Mouse (Mus musculus): ENCODE data around the gene Oxct1.
A peak's percentile ranks its signal among the peaks of the same experiment; 100 is the strongest.

Oxct1 gene

DNA sequence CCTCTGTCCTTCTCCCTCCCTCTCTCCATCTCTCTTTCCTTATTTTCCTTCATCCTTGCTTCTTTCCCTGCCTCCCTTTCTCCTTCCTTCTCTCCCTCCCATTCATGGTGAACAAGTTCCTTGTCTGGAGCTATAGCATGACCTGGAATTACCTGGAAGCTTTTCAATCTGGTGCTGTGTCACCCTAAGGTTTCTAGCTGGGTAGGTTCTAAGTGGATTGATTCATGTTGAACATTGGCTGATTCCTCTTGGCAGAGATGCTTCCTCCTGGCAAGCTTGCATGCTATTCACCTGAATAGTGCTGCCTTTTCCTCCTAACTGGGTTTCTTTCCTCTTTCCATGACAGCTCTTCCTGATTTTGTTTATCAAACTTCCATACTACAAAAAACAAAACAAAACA, 2.8 kb downstream of the Oxct1 start:
- no peak for DNase-seq

GRCm38 (mm10) chr15:4033168-4034004, 7.2 kb downstream of the Oxct1 start:
- DNase-seq = no peak

GRCm38 (mm10) chr15:4042423-4042822, 16.2 kb downstream of the Oxct1 start:
- no peak for DNase-seq

GRCm38 (mm10) chr15:4043032-4043471, 16.9 kb downstream of the Oxct1 start:
- DNase-seq = peak; percentile 54

- DNase-seq = peak; percentile 48
Observed at GRCm38 (mm10) chr15:4056627-4057026, 30.4 kb downstream of the Oxct1 start.

- DNase-seq = no peak
Observed at GRCm38 (mm10) chr15:4063574-4063973, 37.4 kb downstream of the Oxct1 start.

GRCm38 (mm10) chr15:4064013-4064412, 37.8 kb downstream of the Oxct1 start:
- no peak for DNase-seq

DNA sequence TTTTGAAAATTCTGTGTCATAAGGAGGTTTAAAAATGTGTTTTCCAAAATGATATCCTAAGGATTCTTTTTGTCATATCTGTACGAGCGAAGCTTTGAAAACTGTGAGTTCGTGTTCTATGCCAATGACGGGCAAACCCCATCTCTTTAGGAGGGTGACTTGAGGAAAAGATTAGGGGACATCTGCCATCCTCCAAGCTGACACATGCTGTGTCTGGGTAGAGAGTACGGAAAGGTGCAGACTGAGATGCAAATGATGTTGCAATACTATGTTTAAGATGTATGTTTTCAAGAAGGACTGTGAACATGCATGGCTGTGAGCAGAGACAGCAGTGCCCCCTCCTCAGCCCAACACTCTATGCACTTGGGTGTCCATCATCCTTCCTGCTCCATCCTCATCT, 38.5 kb downstream of the Oxct1 start:
- no peak for DNase-seq

DNA sequence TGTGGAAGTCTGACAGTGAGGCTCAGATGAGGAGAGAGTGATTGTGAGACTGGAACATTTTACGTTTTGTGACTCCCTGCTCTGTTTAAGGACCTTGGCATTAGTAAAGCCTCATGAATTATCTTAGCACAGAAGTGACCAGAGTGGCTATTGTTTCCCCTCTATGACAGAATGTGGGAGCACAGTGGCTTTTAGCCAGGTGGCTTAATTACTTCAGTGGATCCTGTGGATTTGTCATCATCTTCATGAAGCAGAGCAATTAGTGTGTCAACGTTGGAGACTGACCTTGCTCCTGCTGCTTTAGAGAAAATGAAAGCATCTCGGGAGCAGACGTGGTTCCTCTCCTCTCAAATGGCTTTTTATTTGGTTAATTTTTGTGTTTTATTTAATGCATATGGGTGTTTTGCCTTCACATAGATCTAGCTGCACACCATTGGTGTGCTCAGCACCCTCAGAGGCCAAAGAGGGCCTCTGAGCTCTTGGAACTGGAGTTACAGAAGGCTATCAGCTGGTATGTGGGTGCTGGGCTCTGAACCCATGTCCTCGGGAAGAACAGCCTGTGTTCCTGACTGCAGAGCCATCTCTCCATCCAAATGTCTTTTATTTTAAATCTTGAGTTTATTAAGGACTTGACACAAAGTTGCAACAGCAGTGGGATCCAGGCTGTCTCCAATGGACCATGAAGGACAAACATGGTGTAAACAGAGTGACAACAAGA, 41.2 kb downstream of the Oxct1 start:
- DNase-seq = no peak

DNA sequence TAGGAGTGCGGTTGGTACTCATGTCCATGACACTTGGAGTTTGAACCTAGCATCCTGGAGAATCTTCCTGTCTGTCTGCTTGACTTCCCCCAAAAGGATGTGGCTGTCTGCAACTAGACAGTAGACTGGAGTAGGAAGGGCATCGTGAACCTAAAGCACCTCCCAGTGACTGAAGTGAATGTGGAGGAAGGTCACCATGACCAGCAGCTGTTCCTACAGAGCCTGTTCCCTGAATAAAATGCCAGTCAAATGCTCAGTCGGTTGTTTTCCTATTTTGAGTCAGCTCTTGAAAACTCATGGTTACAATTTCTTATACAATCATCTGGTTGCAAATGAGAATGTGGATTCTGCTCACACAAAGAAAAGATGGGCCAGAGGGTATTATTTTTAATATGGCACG, 51.8 kb downstream of the Oxct1 start:
- DNase-seq = no peak

GRCm38 (mm10) chr15:4078785-4079184, 52.6 kb downstream of the Oxct1 start:
- DNase-seq = no peak

- DNase-seq = no peak
Observed at GRCm38 (mm10) chr15:4079425-4080189, 53.4 kb downstream of the Oxct1 start.

GRCm38 (mm10) chr15:4085600-4086384, 59.6 kb downstream of the Oxct1 start:
- DNase-seq = peak; percentile 39

GRCm38 (mm10) chr15:4087446-4087845, 61.3 kb downstream of the Oxct1 start:
- no peak for DNase-seq

DNA sequence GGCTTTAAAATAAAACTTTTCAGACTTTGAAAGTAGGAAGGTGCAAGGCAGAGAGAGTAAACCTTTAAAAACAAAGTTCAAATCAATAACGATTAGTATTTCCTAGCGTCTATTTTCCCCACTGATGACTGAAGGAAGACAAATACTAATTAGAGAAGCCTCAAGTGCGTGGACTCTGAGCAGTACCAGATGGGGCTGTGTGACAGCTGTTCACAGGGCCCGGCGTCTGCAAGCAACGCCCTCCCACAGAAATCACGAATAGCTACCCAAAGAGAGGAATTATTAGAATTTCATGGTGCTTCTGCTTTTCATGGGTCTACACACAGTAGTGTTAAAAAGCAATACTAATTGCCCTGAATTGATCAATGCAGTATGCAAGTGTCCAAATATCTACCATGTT, 61.7 kb downstream of the Oxct1 start:
- no peak for DNase-seq

- no peak for DNase-seq
Observed at GRCm38 (mm10) chr15:4090601-4091000, 64.4 kb downstream of the Oxct1 start.

DNA sequence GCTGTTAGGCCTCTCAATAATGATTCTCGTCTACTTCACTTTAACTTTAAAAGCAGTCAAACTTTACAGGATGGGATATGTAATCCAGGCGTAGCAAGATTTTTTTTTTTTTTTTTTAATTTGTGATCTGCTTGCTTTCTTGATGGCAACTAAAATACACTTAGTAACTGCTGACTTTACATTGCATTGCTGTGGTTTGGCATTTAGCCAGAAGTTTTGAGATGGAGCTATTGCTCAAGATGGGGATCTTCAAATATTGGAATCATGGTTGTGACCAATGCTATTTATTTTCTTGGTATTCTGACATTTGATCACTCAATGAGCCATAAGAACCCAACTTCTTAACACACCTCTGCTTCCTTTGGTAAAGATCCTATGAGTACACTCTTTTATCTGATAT, 66.4 kb downstream of the Oxct1 start:
- no peak for DNase-seq

DNA sequence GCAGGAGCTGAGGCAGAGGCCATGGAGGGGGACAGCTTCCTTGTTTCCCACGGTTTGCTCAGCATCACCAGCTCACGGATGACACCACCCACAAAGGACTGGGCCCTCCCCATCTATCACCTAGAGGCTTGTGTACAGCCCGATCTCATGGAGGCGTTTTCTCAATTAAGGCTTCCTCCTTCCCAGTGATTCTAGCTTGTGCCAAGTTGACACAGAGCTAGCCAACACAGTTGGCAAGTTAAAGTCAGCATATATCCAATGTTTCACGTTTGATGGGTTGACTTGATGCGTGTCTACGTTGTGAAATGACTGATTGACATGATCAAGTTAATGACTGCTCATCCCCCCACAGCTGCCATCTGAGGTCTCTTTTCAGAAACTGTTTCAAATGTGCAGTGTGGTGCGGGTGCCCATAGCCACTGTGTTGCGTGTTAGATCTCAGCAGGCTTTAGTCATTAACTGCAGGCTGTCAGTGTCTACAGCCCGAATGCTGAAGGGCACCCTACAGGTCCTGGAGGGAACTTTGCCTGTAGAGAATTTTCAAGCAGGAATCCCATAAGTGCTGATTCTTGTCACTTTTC, 74.2 kb downstream of the Oxct1 start:
- no peak for DNase-seq

DNA sequence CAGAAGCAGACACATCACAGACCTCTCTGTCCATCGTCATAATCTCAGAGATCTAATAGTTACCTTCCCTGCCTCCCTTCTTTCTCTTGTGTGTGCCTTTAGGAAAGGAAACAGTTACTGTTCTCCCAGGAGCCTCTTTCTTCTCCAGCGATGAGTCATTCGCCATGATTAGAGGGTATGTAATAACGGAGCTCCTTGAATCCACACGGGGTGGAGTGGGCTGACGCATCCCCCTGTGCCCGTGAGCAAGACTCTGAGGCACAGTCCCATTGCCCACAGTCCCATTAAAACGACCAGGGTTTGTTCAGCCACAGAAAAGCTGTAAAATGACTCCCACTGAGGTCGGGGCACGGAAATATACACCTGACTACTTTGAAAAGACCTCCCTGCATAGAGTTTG, 74.8 kb downstream of the Oxct1 start:
- DNase-seq = no peak

DNA sequence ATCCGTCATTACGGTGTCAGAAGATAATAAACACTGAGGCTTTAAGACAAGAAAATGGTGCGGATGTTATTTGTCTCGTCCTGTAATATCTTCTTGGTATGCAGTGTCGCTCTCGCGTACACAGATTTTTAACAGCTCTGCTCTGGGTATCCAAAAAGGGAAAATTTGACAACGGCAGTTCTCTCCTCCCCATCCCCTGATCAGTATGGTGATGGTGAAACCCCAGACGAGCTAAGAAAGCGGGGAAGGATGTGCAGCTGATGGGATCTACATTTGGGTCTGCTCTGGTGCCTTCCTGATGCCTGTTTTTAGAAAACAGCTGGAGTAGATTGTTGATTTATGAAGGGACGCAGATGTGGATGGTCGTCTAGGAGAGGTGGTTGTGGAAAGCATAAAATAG, 78.1 kb downstream of the Oxct1 start:
- no peak for DNase-seq

GRCm38 (mm10) chr15:4105498-4105897, 79.3 kb downstream of the Oxct1 start:
- no peak for DNase-seq

GRCm38 (mm10) chr15:4119962-4120361, 93.8 kb downstream of the Oxct1 start:
- no peak for DNase-seq
